Comparison of ENCODE assay signal across 8 mouse cellular contexts in genomic region chr4:141445328-141445720, GRCm38 (mm10). TPM values are rescaled to one million over a fixed set of nuclear protein-coding genes. Genes with fewer than 3 reads are reported as not detected.
DNase-seq lines count a peak whose midpoint lies in the region; ATAC-seq and TF ChIP-seq lines count a peak whose summit lies in the region.

No protein-coding gene starts in this region.

- DNase-seq in adrenal gland, adult (ENCODE audit: inconsistent age in 2 of 2, low spot score in 1 of 2): peak; percentile 22 to 71
- DNase-seq in adrenal gland, adult 8-10 months: no peak
- DNase-seq in testis, postnatal 10 days (ENCODE audit: low spot score): no peak
- no peak for DNase-seq in left cerebral cortex, adult 8-10 months (ENCODE audit: low spot score in 2 of 2)
- no peak for DNase-seq in thymus, postnatal 36 days

- TF ChIP-seq POLR2A in testis, adult 2 months (IDR thresholded peaks at IDR 0.05; ENCODE audit: control insufficient read depth, low read depth, low read length): no peak

- H3K27ac ChIP-seq in testis, adult 2 months (ENCODE audit: control insufficient read depth, insufficient read depth, low read depth, low read length): no peak overlapping the region
- H3K27ac ChIP-seq in limb, embryonic 12.5 days: peak overlapping the region; percentile 84; the same call in 1 of the 2 replicates
- no peak overlapping the region for H3K27ac ChIP-seq in stomach, embryonic 14.5 days (ENCODE audit: low read length)

- peak overlapping the region; percentile 90 for H3K4me2 ChIP-seq in limb, embryonic 12.5 days
- H3K4me2 ChIP-seq in stomach, embryonic 14.5 days (replicated peaks; ENCODE audit: low read depth, low read length): peak overlapping the region; percentile 90

- H3K27me3 ChIP-seq in testis, adult 2 months (ENCODE audit: control insufficient read depth, insufficient read depth, low read length): no peaks in the 10 kb centered on the region
- no peaks in the 10 kb centered on the region for H3K27me3 ChIP-seq in limb, embryonic 12.5 days
- H3K27me3 ChIP-seq in stomach, embryonic 14.5 days (ENCODE audit: control insufficient read depth, insufficient read depth, low read length): no peaks in the 10 kb centered on the region

- H3K36me3 ChIP-seq in testis, adult 2 months (ENCODE audit: control insufficient read depth, insufficient read depth, low read length): no peaks in the 10 kb centered on the region
- peaks cover 40% of the 10 kb centered on the region for H3K36me3 ChIP-seq in limb, embryonic 12.5 days
- H3K36me3 ChIP-seq in stomach, embryonic 14.5 days (ENCODE audit: control insufficient read depth, insufficient read depth, low read length): peaks cover 24% of the 10 kb centered on the region

- H3K9me3 ChIP-seq in limb, embryonic 12.5 days: no peaks in the 10 kb centered on the region
- H3K9me3 ChIP-seq in stomach, embryonic 14.5 days (ENCODE audit: control insufficient read depth, low read depth, low read length): no peaks in the 10 kb centered on the region

- peaks cover 8% of the 10 kb centered on the region for H3K4me1 ChIP-seq in testis, adult 2 months (ENCODE audit: control insufficient read depth, insufficient read depth, low read length)
- H3K4me1 ChIP-seq in limb, embryonic 12.5 days (replicated peaks): peaks cover 17% of the 10 kb centered on the region
- peaks cover 12% of the 10 kb centered on the region for H3K4me1 ChIP-seq in stomach, embryonic 14.5 days (ENCODE audit: control insufficient read depth, insufficient read depth, low read length)

- no peak for TF ChIP-seq CTCF in testis, adult 2 months (IDR thresholded peaks at IDR 0.05; ENCODE audit: control insufficient read depth, insufficient read depth, insufficient replicate concordance, low read depth, low read length)

- ATAC-seq in limb, embryonic 12.5 days (ENCODE audit: insufficient number of reproducible peaks, insufficient read depth, low FRiP score, low TSS enrichment, low read depth): 0 out of 2 replicates have a peak, but pooled peaks have one; percentile 8
- no peak for ATAC-seq in stomach, embryonic 14.5 days (ENCODE audit: insufficient number of reproducible peaks, insufficient read depth, low FRiP score, low read depth)

- WGBS in limb, embryonic 12.5 days: 15% methylated on average over 14 of the region's 14 CpGs
- 14% methylated on average over 14 of the region's 14 CpGs for WGBS in stomach, embryonic 14.5 days

- H3K4me3 ChIP-seq in testis, adult 2 months (ENCODE audit: control insufficient read depth, low read depth, low read length): peak overlapping the region; percentile 96
- H3K4me3 ChIP-seq in limb, embryonic 12.5 days (replicated peaks): peak overlapping the region; percentile 100
- peak overlapping the region; percentile 90 for H3K4me3 ChIP-seq in stomach, embryonic 14.5 days (ENCODE audit: low read depth, low read length)

- H3K9ac ChIP-seq in limb, embryonic 12.5 days (replicated peaks): peak overlapping the region; percentile 95
- peak overlapping the region; percentile 94 for H3K9ac ChIP-seq in stomach, embryonic 14.5 days (replicated peaks; ENCODE audit: low read depth, low read length)

RNA-seq across cellular contexts. Expression of gene Zbtb17, which starts 0.9 kb away (rescaled TPM):
- 10 to 100 TPM; 14.8 to 25.6 (median 19.5) TPM for total RNA-seq in adrenal gland, adult 8-10 months (2022)
- polyA plus RNA-seq in testis, adult 2 months (2012; rRNA removed): 24.6 and 28.4 TPM in 2 replicates
- 59.0 and 61.1 TPM in 2 replicates for polyA plus RNA-seq in limb, embryonic 12.5 days (2016; fragmentation: Nextera tagmentation; extraction: Ambion mirVana)
- polyA plus RNA-seq in stomach, embryonic 14.5 days (2014; fragmentation: Nextera tagmentation; extraction: Ambion mirVana): 30.8 and 30.9 TPM in 2 replicates
- total RNA-seq in left cerebral cortex, adult 8-10 months (2022): 10 to 100 TPM; 36.7 to 42.0 (median 38.0) TPM

RNA-seq across cellular contexts. Expression of gene Srarp, which starts 9.4 kb away (rescaled TPM):
- under 1 TPM in 1 of 4 experiments, not detected in 3; 0.68 TPM for total RNA-seq in adrenal gland, adult 8-10 months (2022)
- polyA plus RNA-seq in testis, adult 2 months (2012; rRNA removed): 0.67 TPM in 2 replicates
- polyA plus RNA-seq in limb, embryonic 12.5 days (2016; fragmentation: Nextera tagmentation; extraction: Ambion mirVana): not detected in 2 replicates
- not detected in 2 replicates for polyA plus RNA-seq in stomach, embryonic 14.5 days (2014; fragmentation: Nextera tagmentation; extraction: Ambion mirVana)
- total RNA-seq in left cerebral cortex, adult 8-10 months (2022): 1 to 10 TPM; 2.8 to 4.9 (median 3.0) TPM

RNA-seq across cellular contexts. Expression of gene Hspb7, which starts 24.7 kb away (rescaled TPM):
- under 1 TPM; 0.38 to 0.97 (median 0.57) TPM for total RNA-seq in adrenal gland, adult 8-10 months (2022)
- polyA plus RNA-seq in testis, adult 2 months (2012; rRNA removed): 24.6 and 24.7 TPM in 2 replicates
- 0.08 TPM in 1 of 2 replicates, not detected in the other for polyA plus RNA-seq in limb, embryonic 12.5 days (2016; fragmentation: Nextera tagmentation; extraction: Ambion mirVana)
- 4.2 and 4.7 TPM in 2 replicates for polyA plus RNA-seq in stomach, embryonic 14.5 days (2014; fragmentation: Nextera tagmentation; extraction: Ambion mirVana)
- under 1 TPM; 0.30 to 0.97 (median 0.73) TPM for total RNA-seq in left cerebral cortex, adult 8-10 months (2022)

RNA-seq across cellular contexts. Expression of gene Clcnkb, which starts 29.5 kb away (rescaled TPM):
- total RNA-seq in adrenal gland, adult 8-10 months (2022): not detected
- polyA plus RNA-seq in testis, adult 2 months (2012; rRNA removed): 0.68 and 1.2 TPM in 2 replicates
- not detected in 2 replicates for polyA plus RNA-seq in limb, embryonic 12.5 days (2016; fragmentation: Nextera tagmentation; extraction: Ambion mirVana)
- not detected in 2 replicates for polyA plus RNA-seq in stomach, embryonic 14.5 days (2014; fragmentation: Nextera tagmentation; extraction: Ambion mirVana)
- under 1 TPM in 1 of 4 experiments, not detected in 3; 0.74 TPM for total RNA-seq in left cerebral cortex, adult 8-10 months (2022)

RNA-seq across cellular contexts. Expression of gene Clcnka, which starts 46.8 kb away (rescaled TPM):
- total RNA-seq in adrenal gland, adult 8-10 months (2022): not detected
- 0.14 and 1.3 TPM in 2 replicates for polyA plus RNA-seq in testis, adult 2 months (2012; rRNA removed)
- polyA plus RNA-seq in limb, embryonic 12.5 days (2016; fragmentation: Nextera tagmentation; extraction: Ambion mirVana): 0.46 and 0.51 TPM in 2 replicates
- polyA plus RNA-seq in stomach, embryonic 14.5 days (2014; fragmentation: Nextera tagmentation; extraction: Ambion mirVana): 0.16 TPM in 1 of 2 replicates, not detected in the other
- total RNA-seq in left cerebral cortex, adult 8-10 months (2022): 1 to 10 TPM in 1 of 4 experiments, under 1 TPM in 1, not detected in 2; 0.39 to 1.8 TPM

Comparison
In these comparisons a context has a peak if more than half of its experiments do, and no peak if none do; other contexts are left out.
1. DNase-seq: peak in adrenal gland, adult (2 of 2); none in adrenal gland, adult 8-10 months (single experiment), testis, postnatal 10 days (single experiment), left cerebral cortex, adult 8-10 months (0 of 2) and thymus, postnatal 36 days (0 of 2).
2. Peak in every context shown above with its lines, with median percentiles within 50 percentile points of each other: H3K4me3 ChIP-seq.